Mouse (Mus musculus) kidney, postnatal 0 days (tissue): ENCODE data around the gene Pagr1b. TPM values are rescaled to one million over a fixed set of nuclear protein-coding genes. Genes with fewer than 3 reads are reported as not detected.

Source experiments
- ATAC-seq: fragments of 200-750 bp; cut with Nextera tagmentation; replicated peaks from 2 replicates; pipeline ENCODE4 v1.8.0; 2017; ENCODE audit warnings: low read depth, moderate number of reproducible peaks, moderate TSS enrichment, moderate library complexity; ENCODE audit not compliant: low FRiP score
- DNase-seq: peaks from one replicate; pipeline ENCODE4 v3.0.0-alpha.2; 2016; ENCODE audit warnings: low spot score
- H3K27ac ChIP-seq: fragments of 300-500 bp; sonication (generic); 2 replicates; pipeline ENCODE4 v1.5.1; 2014; ENCODE audit warnings: mild to moderate bottlenecking
- H3K27me3 ChIP-seq: fragments of 300-500 bp; sonication (generic); 2 replicates; pipeline ENCODE4 v1.6.1; 2014; ENCODE audit warnings: low read length, mixed read lengths; ENCODE audit not compliant: insufficient read depth
- H3K36me3 ChIP-seq: fragments of 300-500 bp; sonication (generic); 2 replicates; pipeline ENCODE4 v1.6.1; 2014; ENCODE audit warnings: low read length, mixed read lengths; ENCODE audit not compliant: insufficient read depth
- H3K4me1 ChIP-seq: fragments of 300-500 bp; sonication (generic); replicated peaks from 2 replicates; pipeline ENCODE4 v1.6.1; 2014; ENCODE audit warnings: antibody characterized with exemption, low read length, mixed read lengths; ENCODE audit not compliant: insufficient read depth
- H3K4me2 ChIP-seq: fragments of 300-500 bp; sonication (generic); 2 replicates; pipeline ENCODE4 v1.6.1; 2014; ENCODE audit warnings: mild to moderate bottlenecking, low read length, moderate library complexity, mixed read lengths
- H3K4me3 ChIP-seq: fragments of 300-500 bp; sonication (generic); replicated peaks from 2 replicates; pipeline ENCODE4 v1.5.1; 2014; ENCODE audit warnings: low read depth, low read length
- H3K9ac ChIP-seq: fragments of 300-500 bp; sonication (generic); 2 replicates; pipeline ENCODE4 v1.6.1; 2014; ENCODE audit warnings: low read depth, low read length
- H3K9me3 ChIP-seq: fragments of 300-500 bp; sonication (generic); replicated peaks from 2 replicates; pipeline ENCODE4 v1.6.1; 2016; ENCODE audit warnings: low read length, inconsistent platforms, mixed read lengths
- CTCF ChIP-seq: IDR thresholded peaks from 2 replicates; pipeline ENCODE4 v1.5.1; 2016; ENCODE audit warnings: antibody characterized with exemption, low read depth, mild to moderate bottlenecking, moderate library complexity
- WGBS: fragments of 180-500 bp; shearing (Covaris S2); extraction: QIAGEN DNeasy Blood & Tissue Kit; methylation state at CpG from one replicate; pipeline ENCODE4 v1.1.7; 2014; 5-methylcytosine and 5-hydroxymethylcytosine counted together
- microRNA-seq: library from miRNA; unstranded; fragments of <30 nt; microRNA quantifications from one replicate; pipeline ENCODE4, GENCODE M21; 2016
- polyA plus RNA-seq: library from polyadenylated mRNA; unstranded; fragments of >200 nt; fragmentation: Nextera tagmentation; extraction: Ambion mirVana; gene quantifications from 2 replicates; pipeline ENCODE4 v1.2.1, GENCODE M21; 2015

The Pagr1b gene
- polyA plus RNA-seq, 1 experiment from 2014 or later = 0.21 TPM

- Histone ChIP-seq H3K27ac (no peak overlapping the region), H3K9ac (no peak overlapping the region), H3K4me2 (no peak overlapping the region), H3K36me3 (no peaks in the 10 kb centered on the region), H3K4me3 (no peak overlapping the region), H3K9me3 (no peaks in the 10 kb centered on the region), H3K27me3 (peaks cover 12% of the 10 kb centered on the region), H3K4me1 (peaks cover 10% of the 10 kb centered on the region; the same call in 1 of the 2 replicates)
- DNase-seq = no peak
- 20% methylated on average over 4 of the region's 4 CpGs for WGBS
- ATAC-seq = no peak
- TF ChIP-seq CTCF = no peak
These were observed 64.5 kb downstream of the Pagr1b start for GRCm38 (mm10) chr7:126951741-126952140.

Small RNA genes lying within 50 kb of the gene (microRNA-seq; reads per million reads assigned to microRNA genes)
- gene Gm44343 = not detected

Other genes with a start within 250 kb of the Pagr1b start
- gene Ypel3, start 239.5 kb downstream of the Pagr1b start, polyA plus RNA-seq = 158 and 188 TPM in 2 replicates
- 0.21 and 0.26 TPM in 2 replicates for gene Tbx6, start 235.0 kb downstream of the Pagr1b start, polyA plus RNA-seq
- 189 and 192 TPM in 2 replicates for gene Ppp4c, start 224.0 kb downstream of the Pagr1b start, polyA plus RNA-seq
- 0.11 and 0.14 TPM in 2 replicates for gene Fam57b, start 218.8 kb downstream of the Pagr1b start, polyA plus RNA-seq
- 0.37 TPM in 1 of 2 replicates, not detected in the other for gene 4930451I11Rik, start 184.8 kb downstream of the Pagr1b start, polyA plus RNA-seq
- gene Doc2a, start 169.1 kb downstream of the Pagr1b start, polyA plus RNA-seq = 7.6 and 7.7 TPM in 2 replicates
- gene Hirip3, start 154.5 kb downstream of the Pagr1b start, polyA plus RNA-seq = 16.3 and 20.5 TPM in 2 replicates
- 67.1 and 68.7 TPM in 2 replicates for gene Ino80e, start 154.1 kb downstream of the Pagr1b start, polyA plus RNA-seq
- gene Taok2, start 131.8 kb downstream of the Pagr1b start, polyA plus RNA-seq = 26.2 and 30.0 TPM in 2 replicates
- 48.6 and 51.9 TPM in 2 replicates for gene Tmem219, start 93.6 kb downstream of the Pagr1b start, polyA plus RNA-seq
- 15.7 and 17.3 TPM in 2 replicates for gene Kctd13, start 87.6 kb downstream of the Pagr1b start, polyA plus RNA-seq
- 0.13 TPM in 1 of 2 replicates, not detected in the other for gene Asphd1, start 66.9 kb downstream of the Pagr1b start, polyA plus RNA-seq
- 1.2 and 1.7 TPM in 2 replicates for gene Sez6l2, start 65.9 kb downstream of the Pagr1b start, polyA plus RNA-seq
- gene Cdipt, start 40.6 kb downstream of the Pagr1b start, polyA plus RNA-seq = 118 and 120 TPM in 2 replicates
- 1.6 and 2.8 TPM in 2 replicates for gene Cdiptos, start 40.4 kb downstream of the Pagr1b start, polyA plus RNA-seq
- 27.5 and 28.9 TPM in 2 replicates for gene Mvp, start 1.9 kb downstream of the Pagr1b start, polyA plus RNA-seq
- 19.4 and 25.0 TPM in 2 replicates for gene Pagr1a, start 868 bp upstream of the Pagr1b start, polyA plus RNA-seq
- gene Gm42742, start 4.6 kb upstream of the Pagr1b start, polyA plus RNA-seq = 44.2 and 53.8 TPM in 2 replicates
- 2.5 and 2.7 TPM in 2 replicates for gene Prrt2, start 4.7 kb upstream of the Pagr1b start, polyA plus RNA-seq
- 50.3 and 58.7 TPM in 2 replicates for gene Maz, start 10.6 kb upstream of the Pagr1b start, polyA plus RNA-seq
- gene Kif22, start 26.0 kb upstream of the Pagr1b start, polyA plus RNA-seq = 51.7 and 57.2 TPM in 2 replicates
- not detected in 2 replicates for gene Zg16, start 70.8 kb upstream of the Pagr1b start, polyA plus RNA-seq
- gene AI467606, start 74.9 kb upstream of the Pagr1b start, polyA plus RNA-seq = 4.0 and 4.3 TPM in 2 replicates
- 37.4 and 43.7 TPM in 2 replicates for gene Qprt, start 105.7 kb upstream of the Pagr1b start, polyA plus RNA-seq
- gene Spn, start 121.3 kb upstream of the Pagr1b start, polyA plus RNA-seq = 0.28 and 0.33 TPM in 2 replicates
- gene Cd2bp2, start 179.6 kb upstream of the Pagr1b start, polyA plus RNA-seq = 42.8 and 47.7 TPM in 2 replicates
- 14.9 and 16.9 TPM in 2 replicates for gene Tbc1d10b, start 192.0 kb upstream of the Pagr1b start, polyA plus RNA-seq
- gene Mylpf, start 192.4 kb upstream of the Pagr1b start, polyA plus RNA-seq = 2.9 and 4.7 TPM in 2 replicates
- 22.3 and 25.1 TPM in 2 replicates for gene Zfp553, start 216.6 kb upstream of the Pagr1b start, polyA plus RNA-seq
- 16.7 and 20.5 TPM in 2 replicates for gene Sept1, start 216.6 kb upstream of the Pagr1b start, polyA plus RNA-seq
- 46.2 and 49.3 TPM in 2 replicates for gene Zfp771, start 227.8 kb upstream of the Pagr1b start, polyA plus RNA-seq
- gene Dctpp1, start 244.2 kb upstream of the Pagr1b start, polyA plus RNA-seq = 146 and 157 TPM in 2 replicates